Mouse (Mus musculus) T-helper 2 cell (primary cell): ENCODE data around the gene Zfp775.
"Not testable (repeated sequence)": the region's sequence is repeated elsewhere in the genome, so short reads cannot be mapped to it uniquely, and the experiment has no call there.

Source experiments
- in situ Hi-C: fragments of 300-600 bp; cut with MboI, MseI; formaldehyde crosslinking; loops from one replicate; pipeline ENCODE4 v1.15.1; 2025; ENCODE audit warnings: high pct_unique_total_duplicates

Zfp775 gene

GRCm38 (mm10) chr6:48589194-48589750 is 12.6 kb upstream of the Zfp775 start, which contains the start of gene Gm45021:
TSS of gene Gm45021 (plus strand) at chr6:48589610.
- in situ Hi-C loops = no loop called here

DNA sequence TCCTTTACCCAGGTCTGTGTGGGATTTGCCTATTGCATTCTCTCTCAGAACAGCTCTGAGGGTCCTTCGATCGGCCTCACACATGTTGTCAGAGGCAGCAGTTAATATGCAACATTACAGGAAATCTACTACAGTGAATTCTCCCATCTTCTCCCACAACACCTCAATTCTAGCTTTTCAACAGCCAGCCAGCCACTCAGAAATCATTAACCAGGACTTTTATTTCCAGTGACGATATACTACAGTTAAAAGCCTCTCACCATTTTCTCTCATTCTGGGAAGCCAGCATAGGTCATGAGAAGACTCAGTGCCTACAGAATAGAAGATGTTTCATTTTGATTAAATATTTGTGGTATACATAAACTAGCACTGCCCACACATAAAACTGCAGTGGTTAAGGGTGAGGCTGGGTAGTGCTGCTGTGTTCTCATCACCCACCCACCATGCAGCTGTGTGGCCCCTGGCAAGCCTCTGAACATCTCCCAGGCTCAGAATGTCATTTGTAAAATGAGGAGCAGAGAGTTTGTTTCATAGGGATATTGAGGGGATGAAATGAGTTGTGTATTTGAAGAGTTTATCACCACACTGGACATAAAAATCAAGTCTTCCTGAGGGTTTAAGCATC is 10.5 kb upstream of the Zfp775 start:
- in situ Hi-C loops = no loop called here

DNA sequence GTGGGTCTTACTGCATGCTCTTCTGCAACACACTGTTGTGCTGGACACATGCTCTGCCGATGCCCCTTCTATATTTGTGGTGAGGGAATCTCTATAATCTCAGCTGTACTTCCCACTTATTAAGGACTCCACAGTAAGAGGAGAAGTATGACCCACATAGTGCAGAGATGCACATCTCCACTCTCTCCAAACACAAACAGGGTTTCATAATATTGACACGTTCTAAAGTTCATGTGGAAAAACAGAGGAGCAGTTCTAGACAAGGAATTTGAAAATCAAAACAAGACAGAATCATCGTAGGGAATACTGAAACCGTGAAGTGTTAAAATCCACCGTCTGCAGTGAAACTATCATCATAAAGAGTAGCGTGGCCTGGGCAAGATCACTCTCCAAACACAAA is 10.0 kb upstream of the Zfp775 start:
- in situ Hi-C loops = no loop called here

DNA sequence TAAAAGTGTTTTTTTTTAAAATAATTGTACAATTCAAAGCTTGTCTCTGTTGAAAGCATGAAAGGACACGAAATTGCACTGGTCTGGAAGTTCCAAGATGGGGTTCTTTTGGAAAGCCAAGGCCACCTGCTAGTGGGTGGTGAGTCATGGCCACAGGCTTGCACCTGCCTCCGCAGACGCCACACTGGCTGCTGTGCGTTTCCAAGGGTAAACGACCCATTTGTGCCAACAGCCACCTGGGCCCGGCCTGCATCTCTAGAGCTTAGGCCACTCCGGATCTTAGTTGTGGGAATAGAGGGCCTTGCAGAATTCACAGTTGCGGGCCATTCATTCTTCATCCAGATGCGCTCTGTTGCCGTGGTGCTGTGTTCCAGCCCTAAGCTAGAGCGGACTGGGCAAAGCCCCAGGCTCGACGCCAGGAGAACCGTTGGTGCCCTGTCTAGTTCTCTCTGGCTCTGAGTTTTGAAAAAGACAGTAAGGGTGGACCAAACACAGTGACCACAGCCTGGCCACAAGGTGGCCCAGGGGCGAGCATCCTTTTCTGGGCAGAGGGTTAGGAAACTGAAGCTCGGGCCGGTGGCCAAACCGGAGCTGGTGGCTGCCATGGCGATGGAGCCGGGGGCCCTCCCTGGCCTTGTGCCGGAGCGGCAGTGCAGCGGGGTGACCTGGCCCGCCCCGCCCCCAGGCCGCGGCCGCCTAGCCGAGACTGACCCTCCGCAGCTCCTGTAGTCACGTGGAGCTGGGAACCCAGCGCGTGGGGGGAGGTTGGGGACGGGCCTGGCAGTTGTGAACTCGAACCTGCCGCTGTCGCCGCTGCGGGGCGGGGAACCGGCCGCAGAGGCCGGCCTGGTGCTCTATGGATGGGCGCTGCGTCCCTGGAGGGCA is 8.5 kb upstream of the Zfp775 start, which contains the start of the genes Repin1 and Gm44965:
Gene Repin1 (plus strand): TSS at position 726 of the 885 bp plus-strand sequence.
Gene Gm44965 (plus strand): TSS at position 784 of the 885 bp plus-strand sequence.
- in situ Hi-C loops = no loop called here

DNA sequence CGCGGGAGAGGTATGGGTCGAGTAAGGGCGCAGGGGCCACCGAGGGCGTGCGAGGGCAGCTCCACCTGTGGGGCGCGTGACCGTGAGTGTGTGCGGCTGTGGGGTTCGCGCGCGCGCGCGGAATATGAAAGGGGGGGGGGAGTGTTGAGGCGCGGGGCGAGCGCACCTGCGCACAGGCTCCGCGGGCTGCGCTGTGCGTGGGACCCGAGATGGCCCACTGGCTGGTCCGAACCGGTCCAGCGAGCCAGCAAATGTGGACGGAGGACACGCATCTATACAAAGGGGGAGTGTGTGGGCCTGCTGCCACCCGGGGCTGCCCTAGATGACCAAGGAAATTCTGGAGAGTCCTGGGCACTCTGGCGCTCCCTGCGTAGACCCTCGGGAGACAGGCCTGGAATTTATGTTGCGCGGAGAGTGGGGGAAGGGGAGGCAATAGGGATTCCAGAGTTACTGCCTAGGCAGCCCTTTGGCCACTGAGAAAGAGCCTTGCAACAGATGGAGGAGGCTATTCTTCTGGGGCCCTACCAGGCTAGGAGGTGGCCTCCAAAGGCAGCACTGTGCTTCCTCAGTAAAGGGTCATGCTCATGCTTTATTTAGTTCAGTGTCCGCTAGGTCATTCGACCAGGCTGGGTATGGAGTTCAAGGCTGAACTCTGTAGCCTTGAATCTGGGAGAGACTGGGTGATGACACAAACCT is 7.7 kb upstream of the Zfp775 start:
- in situ Hi-C loops = no loop called here

DNA sequence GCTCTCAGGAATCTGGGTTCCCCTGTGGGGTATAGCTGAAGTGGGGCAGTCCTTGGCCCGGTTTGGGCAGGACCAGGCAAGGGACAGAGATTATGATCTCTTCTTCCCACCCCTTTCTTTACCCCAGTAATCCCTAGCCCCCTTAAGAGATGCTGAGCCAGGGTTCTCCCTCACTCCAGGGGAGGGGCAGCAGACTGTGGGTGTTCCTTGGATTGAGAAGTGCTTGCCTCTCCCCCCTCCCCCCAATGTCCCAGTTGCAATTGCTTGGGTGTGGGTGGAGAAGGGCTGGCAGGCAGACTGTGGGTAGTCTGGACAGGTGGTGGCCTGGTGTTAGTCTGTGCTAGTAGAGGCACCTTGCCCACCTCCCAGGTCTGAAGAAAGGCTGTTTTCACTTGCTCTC is 6.6 kb upstream of the Zfp775 start:
- in situ Hi-C loops = no loop called here

DNA sequence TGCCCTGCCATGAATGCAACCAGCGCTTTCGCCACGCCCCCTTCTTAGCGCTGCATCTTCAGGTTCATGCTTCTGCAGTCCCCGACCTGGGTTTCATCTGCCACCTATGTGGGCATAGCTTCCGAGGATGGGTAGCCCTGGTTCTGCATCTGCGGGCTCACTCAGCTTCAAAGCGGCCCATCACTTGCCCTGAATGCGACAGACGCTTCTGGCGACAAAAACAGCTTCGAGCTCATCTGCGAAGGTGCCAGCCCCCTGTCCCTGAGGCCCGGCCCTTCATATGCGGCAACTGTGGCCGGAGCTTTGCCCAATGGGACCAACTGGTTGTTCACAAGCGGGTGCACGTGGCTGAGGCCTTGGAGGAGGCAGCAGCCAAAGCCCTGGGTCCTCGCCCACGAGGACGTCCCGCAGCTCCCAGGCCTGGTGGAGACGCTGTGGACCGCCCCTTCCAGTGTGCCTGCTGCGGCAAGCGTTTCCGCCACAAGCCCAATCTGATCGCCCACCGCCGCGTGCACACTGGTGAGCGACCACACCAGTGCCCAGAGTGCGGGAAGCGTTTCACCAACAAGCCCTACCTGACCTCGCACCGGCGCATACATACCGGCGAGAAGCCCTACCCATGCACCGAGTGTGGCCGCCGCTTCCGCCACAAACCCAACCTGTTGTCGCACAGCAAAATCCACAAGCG is 5.2 kb upstream of the Zfp775 start:
- in situ Hi-C loops = no loop called here

- in situ Hi-C loops = no loop called here
These were observed 4.6 kb upstream of the Zfp775 start for GRCm38 (mm10) chr6:48597233-48597625.

GRCm38 (mm10) chr6:48600594-48600993 is 1.3 kb upstream of the Zfp775 start:
- in situ Hi-C loops = no loop called here

- in situ Hi-C loops = no loop called here
These were observed 348 bp downstream of the Zfp775 start for GRCm38 (mm10) chr6:48602080-48602741.

GRCm38 (mm10) chr6:48608124-48608523 is 6.3 kb downstream of the Zfp775 start:
- in situ Hi-C loops = no loop called here

- in situ Hi-C loops = no loop called here
These were observed 7.6 kb downstream of the Zfp775 start for GRCm38 (mm10) chr6:48609512-48609911.

- in situ Hi-C loops = no loop called here
These were observed 8.8 kb downstream of the Zfp775 start for GRCm38 (mm10) chr6:48610657-48611056.

DNA sequence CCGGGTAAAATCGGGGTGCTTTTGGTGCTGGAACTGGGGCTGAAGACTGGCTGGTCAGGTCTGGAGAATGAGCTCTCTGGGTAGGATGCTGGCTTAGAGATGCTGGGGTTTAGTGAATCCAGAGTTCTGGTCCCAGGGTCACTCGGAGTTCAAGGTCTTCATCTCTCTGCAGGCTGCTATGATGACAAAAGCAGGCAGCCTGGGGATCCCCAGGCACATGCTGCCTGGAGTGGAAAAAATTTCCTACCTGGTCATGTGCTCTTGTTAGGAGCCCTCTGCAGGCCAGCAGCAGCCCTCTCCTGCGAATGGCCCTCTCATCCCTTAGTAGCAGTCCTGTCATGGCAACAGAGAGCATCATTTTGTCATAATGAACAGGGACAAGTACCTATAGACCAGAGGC is 11.6 kb downstream of the Zfp775 start:
- in situ Hi-C loops = no loop called here

DNA sequence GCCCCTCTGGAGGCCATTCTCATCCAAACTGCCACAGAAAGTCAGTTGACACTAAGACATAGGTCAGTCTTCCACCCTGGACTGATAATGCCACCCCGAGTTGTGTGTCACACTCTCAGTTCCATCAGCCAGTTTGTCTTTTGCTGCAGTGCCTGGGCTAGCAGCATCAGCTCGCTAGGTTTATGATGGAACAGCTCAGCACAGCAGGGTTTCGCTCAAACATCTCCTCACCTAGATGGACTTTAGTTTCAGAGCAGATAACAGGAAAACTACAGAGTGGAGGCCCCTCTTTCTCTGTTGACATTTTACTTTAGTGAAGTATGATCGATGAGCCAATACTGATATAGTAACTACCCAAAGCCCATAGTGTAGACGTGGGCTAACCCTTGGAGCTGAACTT is 12.9 kb downstream of the Zfp775 start:
- in situ Hi-C loops = no loop called here

DNA sequence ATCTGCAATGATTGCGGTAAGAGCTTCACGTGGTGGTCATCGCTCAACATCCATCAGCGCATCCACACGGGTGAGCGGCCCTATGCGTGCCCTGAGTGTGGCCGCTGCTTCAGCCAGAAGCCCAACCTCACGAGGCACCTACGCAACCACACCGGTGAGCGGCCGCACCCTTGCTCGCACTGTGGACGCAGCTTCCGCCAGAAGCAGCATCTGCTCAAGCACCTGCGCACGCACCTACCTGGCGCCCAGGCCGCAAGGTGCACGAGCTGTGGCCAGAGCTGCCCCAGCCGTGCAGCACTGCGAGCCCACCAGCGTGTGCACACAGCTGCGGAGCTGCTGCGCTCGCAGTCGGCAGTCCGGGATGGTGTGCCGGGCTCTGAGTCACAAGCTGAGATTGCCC is 18.2 kb downstream of the Zfp775 start:
- in situ Hi-C loops = no loop called here

- in situ Hi-C loops = not testable (repeated sequence)
These were observed 20.5 kb downstream of the Zfp775 start for GRCm38 (mm10) chr6:48622186-48622843.

- in situ Hi-C loops = no loop called here
These were observed 21.6 kb downstream of the Zfp775 start for GRCm38 (mm10) chr6:48623460-48623859.

DNA sequence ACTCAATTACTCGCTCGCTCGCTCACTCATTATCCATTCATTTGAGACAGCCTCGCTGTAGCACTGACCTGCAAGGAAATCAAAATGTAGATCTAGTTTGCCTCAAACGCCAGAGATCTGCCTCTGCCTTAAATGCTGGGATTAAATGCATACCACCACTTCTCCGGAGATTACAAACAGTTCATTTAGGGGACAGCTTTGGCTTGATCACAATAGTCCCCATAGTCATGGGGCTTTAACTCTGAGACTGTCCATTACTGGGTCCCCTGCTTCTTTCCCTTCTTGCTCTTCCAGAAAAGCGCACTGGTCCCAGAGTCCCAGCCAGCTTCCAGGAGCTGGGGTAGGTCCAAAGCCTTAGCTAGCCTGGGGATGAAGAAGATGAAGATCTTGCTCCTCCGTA is 24.6 kb downstream of the Zfp775 start, which contains the start of gene AI854703:
Gene AI854703 (plus strand): TSS at position 301 of the 400 bp plus-strand sequence.
- in situ Hi-C loops = loop anchor here (25.0 kb wide), 1 partner anchor 439 kb away; no protein-coding TSS in a partner anchor

DNA sequence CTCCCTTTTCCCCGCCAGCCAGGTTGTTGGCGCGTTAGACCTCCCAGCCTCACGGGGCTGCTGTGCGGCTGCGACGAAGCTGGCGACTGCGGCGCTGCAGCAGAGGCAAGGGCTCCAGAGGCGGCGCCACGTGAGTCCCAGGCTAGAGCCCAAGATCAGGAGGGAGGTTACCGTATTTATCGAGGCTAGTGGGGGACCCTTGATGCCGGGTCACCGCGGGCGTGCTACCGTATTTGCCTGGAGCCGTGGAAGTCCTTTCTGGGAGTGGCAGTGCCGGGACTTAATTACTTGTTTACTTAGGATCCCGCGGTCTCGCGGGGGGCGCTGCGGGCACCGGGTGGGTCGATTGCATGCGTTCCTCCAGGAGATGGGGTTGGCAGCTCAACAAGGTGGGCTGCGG is 25.1 kb downstream of the Zfp775 start:
- in situ Hi-C loops = loop anchor here (25.0 kb wide), 1 partner anchor 440 kb away; no protein-coding TSS in a partner anchor
